Mouse (Mus musculus) megakaryocyte progenitor cell, adult 5-6 weeks (primary cell): ENCODE data around the gene Fam189a2. TPM values are rescaled to one million over a fixed set of nuclear protein-coding genes. Genes with fewer than 3 reads are reported as not detected.

ENCODE experiments used
- ATAC-seq: replicated peaks from 2 replicates; pipeline ENCODE4 v1.8.0; 2016; ENCODE audit warnings: mild to moderate bottlenecking, moderate TSS enrichment, inconsistent platforms; ENCODE audit not compliant: poor library complexity
- total RNA-seq, 2 experiments: library from RNA; stranded (forward) in 1 of 2; stranded (reverse) in 1 of 2; fragments of 157-497, 149-512 nt in 1 of 2; fragments of 200-1000 nt in 1 of 2; gene quantifications; 2 replicates each; pipeline versions ENCODE4 v1.2.3 to v1.2.4; 2015 to 2017

Fam189a2 gene
- total RNA-seq (2015) (not detected in 2 replicates), total RNA-seq (2017) (not detected in 2 replicates)

- no peak for ATAC-seq
These were observed at the start of gene Fam189a2 for GRCm38 (mm10) chr19:24030871-24031556. TSS of gene Fam189a2 (minus strand) at chr19:24031019.

GRCm38 (mm10) chr19:24077658-24078057 lies 46.8 kb upstream of the Fam189a2 start:
- no peak for ATAC-seq

- ATAC-seq = no peak
These were observed 45.7 kb upstream of the Fam189a2 start for GRCm38 (mm10) chr19:24076536-24076935.

- no peak for ATAC-seq
These were observed 45.1 kb upstream of the Fam189a2 start for GRCm38 (mm10) chr19:24075927-24076326.

GRCm38 (mm10) chr19:24073155-24073554 lies 42.3 kb upstream of the Fam189a2 start:
- no peak for ATAC-seq

GRCm38 (mm10) chr19:24064348-24064895 lies 33.6 kb upstream of the Fam189a2 start:
- ATAC-seq = no peak

GRCm38 (mm10) chr19:24063585-24063984 lies 32.8 kb upstream of the Fam189a2 start:
- ATAC-seq = no peak

- no peak for ATAC-seq
These were observed 28.0 kb upstream of the Fam189a2 start for GRCm38 (mm10) chr19:24058851-24059250.

- no peak for ATAC-seq
These were observed 27.2 kb upstream of the Fam189a2 start for GRCm38 (mm10) chr19:24058021-24058420.

GRCm38 (mm10) chr19:24056880-24057279 lies 26.1 kb upstream of the Fam189a2 start:
- ATAC-seq = no peak

GRCm38 (mm10) chr19:24054904-24055303 lies 24.1 kb upstream of the Fam189a2 start:
- no peak for ATAC-seq

- no peak for ATAC-seq
These were observed 23.4 kb upstream of the Fam189a2 start for GRCm38 (mm10) chr19:24054265-24054664.

GRCm38 (mm10) chr19:24050514-24050913 lies 19.7 kb upstream of the Fam189a2 start:
- no peak for ATAC-seq

- ATAC-seq = no peak
These were observed 18.5 kb upstream of the Fam189a2 start for GRCm38 (mm10) chr19:24049329-24049728.

- no peak for ATAC-seq
These were observed 15.7 kb upstream of the Fam189a2 start for GRCm38 (mm10) chr19:24046395-24046993.

- ATAC-seq = no peak
These were observed 11.6 kb upstream of the Fam189a2 start for GRCm38 (mm10) chr19:24042387-24042786.

GRCm38 (mm10) chr19:24039061-24039853 lies 8.4 kb upstream of the Fam189a2 start:
- ATAC-seq = no peak

- ATAC-seq = no peak
These were observed 3.5 kb upstream of the Fam189a2 start for GRCm38 (mm10) chr19:24034367-24034766.

- no peak for ATAC-seq
These were observed 1.9 kb upstream of the Fam189a2 start for GRCm38 (mm10) chr19:24032654-24033236.

GRCm38 (mm10) chr19:24030511-24030870 lies 328 bp downstream of the Fam189a2 start:
- no peak for ATAC-seq
